Mouse (Mus musculus): ENCODE measurements around the gene Sufu.

The Sufu gene

GRCm38 (mm10) chr19:46466160-46466559, 69.5 kb downstream of the Sufu start:
- DNase-seq (ENCODE audit: low spot score) = no peak

GRCm38 (mm10) chr19:46467051-46467503, 70.4 kb downstream of the Sufu start:
- DNase-seq (ENCODE audit: low spot score) = no peak

GRCm38 (mm10) chr19:46470364-46471240, 73.9 kb downstream of the Sufu start:
- no peak for DNase-seq (ENCODE audit: low spot score)

- DNase-seq (ENCODE audit: low spot score) = no peak
These were observed 74.8 kb downstream of the Sufu start for GRCm38 (mm10) chr19:46471324-46472093.

DNA sequence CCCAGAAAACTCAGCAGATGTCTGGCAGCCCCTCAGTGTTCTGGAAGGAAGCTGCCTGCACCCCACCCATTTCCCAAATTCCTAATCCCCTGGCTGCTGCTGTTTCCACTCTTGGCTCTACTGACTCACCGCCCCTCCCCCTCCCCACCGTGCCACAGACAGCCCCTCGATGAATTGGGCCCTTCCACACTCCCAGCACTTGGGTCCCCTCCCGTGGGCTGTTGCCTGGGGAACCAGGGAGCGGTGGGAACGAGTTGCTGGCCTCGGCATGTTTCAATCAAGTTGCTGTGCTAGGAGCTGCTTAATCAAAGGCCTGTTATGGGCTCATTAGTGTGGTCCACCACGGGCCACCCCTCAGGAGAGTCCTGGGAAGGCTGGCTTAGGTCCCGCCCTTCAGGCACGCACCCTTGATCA, 80.7 kb downstream of the Sufu start:
- no peak for DNase-seq (ENCODE audit: low spot score)

GRCm38 (mm10) chr19:46478242-46478641, 81.5 kb downstream of the Sufu start:
- no peak for DNase-seq (ENCODE audit: low spot score)

DNA sequence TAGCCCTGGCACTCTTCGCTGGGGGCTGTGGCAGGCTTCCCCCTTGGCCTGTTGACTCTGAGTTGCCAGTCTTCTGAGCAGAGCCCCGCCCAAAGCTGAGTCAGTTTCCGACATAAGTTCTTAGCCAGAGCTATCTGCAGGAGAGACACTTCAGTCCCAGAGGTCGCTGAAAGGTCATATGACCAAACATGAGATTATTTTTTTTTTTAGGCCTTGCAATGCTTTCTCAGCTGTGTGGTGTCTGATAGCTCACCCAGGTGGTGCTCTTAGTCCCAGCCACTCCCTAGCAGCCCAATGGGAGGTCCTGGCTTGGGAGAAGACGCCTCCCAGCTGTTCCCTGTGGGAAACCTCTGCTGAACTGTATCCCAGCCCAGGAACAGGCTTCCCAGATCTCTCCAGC, 82.1 kb downstream of the Sufu start:
- no peak for DNase-seq (ENCODE audit: low spot score)

GRCm38 (mm10) chr19:46479306-46480075, 82.8 kb downstream of the Sufu start:
- DNase-seq (ENCODE audit: low spot score) = no peak

GRCm38 (mm10) chr19:46480624-46481345, 84.1 kb downstream of the Sufu start:
- no peak for DNase-seq (ENCODE audit: low spot score)

- no peak for DNase-seq (ENCODE audit: low spot score)
These were observed 84.7 kb downstream of the Sufu start for GRCm38 (mm10) chr19:46481352-46481751.

DNA sequence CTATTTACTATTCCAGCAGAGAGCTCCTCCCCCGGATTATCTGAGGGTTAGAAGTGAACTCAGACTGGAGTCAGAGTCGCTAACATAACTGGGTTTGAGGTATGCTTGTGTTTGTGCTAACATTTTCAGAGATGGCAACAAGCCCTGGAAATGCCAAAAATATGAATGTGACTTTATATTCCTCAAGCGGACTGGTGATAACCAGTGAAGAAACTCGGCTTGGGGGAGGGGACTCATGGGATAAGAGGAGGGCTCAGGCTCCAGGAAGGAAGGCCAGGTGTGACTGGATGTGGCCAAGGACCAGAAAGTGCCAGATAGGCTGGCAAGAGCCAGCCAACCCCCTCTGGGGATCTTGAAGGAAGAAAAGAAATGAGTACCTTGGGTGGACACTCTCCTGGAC, 85.1 kb downstream of the Sufu start:
- no peak for DNase-seq (ENCODE audit: low spot score)

- no peak for DNase-seq (ENCODE audit: low spot score)
These were observed 86.3 kb downstream of the Sufu start for GRCm38 (mm10) chr19:46482896-46483516.

DNA sequence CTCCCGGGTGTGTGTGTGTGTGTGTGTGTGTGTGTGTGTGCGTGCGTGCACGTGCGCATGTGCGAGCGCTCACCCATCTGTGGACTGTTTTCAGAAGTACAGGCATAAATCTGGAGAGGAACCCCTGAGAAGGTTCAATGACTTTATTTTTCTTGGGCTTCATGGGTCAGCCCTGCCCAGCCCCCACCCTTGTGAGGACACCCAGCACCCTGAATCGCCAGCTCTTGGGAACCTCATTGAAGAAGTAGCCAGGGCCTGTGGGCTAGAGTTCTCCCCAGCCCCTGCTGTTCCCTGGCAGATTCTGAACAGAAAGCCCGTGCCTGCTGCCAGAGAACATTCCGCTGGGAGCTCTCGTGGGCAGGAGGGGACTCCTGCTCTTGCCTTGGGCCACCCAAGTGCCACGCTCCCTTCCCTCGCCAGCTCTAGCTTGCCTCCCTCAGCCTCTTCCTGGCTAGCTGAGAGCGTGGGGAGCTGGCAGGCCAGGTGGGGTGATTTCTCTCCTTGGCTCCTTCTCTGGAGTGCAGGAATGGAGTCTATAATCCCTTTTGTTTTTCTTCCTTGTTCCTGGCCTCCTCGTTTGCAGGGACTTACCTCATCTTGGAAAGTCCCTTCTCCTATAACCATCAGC, 87.1 kb downstream of the Sufu start:
- no peak for DNase-seq (ENCODE audit: low spot score)

GRCm38 (mm10) chr19:46484518-46484917, 87.8 kb downstream of the Sufu start:
- DNase-seq (ENCODE audit: low spot score) = no peak

GRCm38 (mm10) chr19:46485847-46486246, 89.2 kb downstream of the Sufu start:
- no peak for DNase-seq (ENCODE audit: low spot score)

GRCm38 (mm10) chr19:46486709-46487108, 90.0 kb downstream of the Sufu start:
- no peak for DNase-seq (ENCODE audit: low spot score)

GRCm38 (mm10) chr19:46489448-46489847, 92.8 kb downstream of the Sufu start:
- no peak for DNase-seq (ENCODE audit: low spot score)

DNA sequence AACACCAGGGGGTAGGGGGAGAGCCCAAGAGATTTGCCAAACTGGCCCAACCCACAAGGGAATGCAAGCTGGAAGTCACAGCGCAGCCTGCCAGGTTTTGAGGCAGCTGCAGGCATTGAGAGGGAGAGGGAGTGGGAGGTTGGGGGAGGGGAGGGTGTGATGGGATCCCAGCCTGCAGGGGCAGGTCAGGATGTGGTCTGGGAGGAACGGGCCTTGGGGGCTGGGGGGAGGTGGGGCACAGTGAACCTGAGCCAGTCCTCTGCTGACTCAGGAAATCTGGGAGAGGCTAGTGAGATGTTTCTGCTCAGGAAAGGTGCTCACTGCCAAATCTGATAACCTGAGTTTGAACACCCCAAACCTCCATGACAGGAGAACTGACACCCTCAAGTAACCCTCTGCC, 93.9 kb downstream of the Sufu start:
- no peak for DNase-seq (ENCODE audit: low spot score)

GRCm38 (mm10) chr19:46495136-46495535, 98.4 kb downstream of the Sufu start:
- DNase-seq (ENCODE audit: low spot score) = no peak

- no peak for DNase-seq (ENCODE audit: low spot score)
These were observed 100.5 kb downstream of the Sufu start for GRCm38 (mm10) chr19:46497230-46497629.

DNA sequence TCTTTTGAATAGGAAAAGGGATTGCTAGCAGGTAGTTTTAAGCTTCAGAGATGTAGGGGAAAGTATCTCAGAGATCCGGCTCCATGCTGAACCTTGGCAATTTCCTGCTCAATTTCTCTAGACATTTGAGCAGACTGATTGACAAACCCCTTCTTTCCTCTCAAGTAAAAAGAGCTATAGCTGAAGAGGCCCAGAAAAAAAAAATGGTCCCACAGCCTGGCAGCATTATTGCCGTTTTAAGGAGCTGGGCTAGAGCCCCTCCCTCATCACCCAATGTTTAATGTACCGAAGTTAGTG, 102.8 kb downstream of the Sufu start:
- DNase-seq (ENCODE audit: low spot score) = no peak
